Mouse (Mus musculus) NIH3T3 (cell line): ENCODE measurements at regions not wholly inside any gene's neighbourhood (a gene's known extent, or its start where the extent isn't known, plus 50 kb on each side); places are given as distances from the start of the nearest gene placed in this dataset.

Experiments used
- DNase-seq: peaks from one replicate; pipeline ENCODE4 v3.0.0-alpha.2; 2012; ENCODE audit warnings: low read depth

DNA sequence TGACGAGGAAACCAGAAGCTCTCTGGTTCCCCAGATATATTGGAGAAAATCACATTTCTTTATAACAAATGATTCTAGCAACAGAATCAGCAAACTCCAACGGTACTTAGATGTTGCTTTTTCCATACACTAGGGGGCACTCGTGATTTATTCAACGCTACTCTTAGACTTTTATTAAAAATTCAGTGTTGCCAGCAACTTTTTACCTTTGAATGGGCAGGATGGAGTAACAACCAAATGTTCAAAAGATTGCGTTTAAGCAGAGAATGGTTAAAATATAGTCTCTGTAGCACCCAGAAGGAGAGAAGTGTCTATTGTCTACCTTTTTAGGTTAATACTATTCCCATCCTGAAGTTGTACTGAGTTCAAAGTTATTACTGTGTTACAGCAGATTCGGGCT is 715.4 kb upstream of the Cblb start:
- DNase-seq: peak; percentile 73

DNA sequence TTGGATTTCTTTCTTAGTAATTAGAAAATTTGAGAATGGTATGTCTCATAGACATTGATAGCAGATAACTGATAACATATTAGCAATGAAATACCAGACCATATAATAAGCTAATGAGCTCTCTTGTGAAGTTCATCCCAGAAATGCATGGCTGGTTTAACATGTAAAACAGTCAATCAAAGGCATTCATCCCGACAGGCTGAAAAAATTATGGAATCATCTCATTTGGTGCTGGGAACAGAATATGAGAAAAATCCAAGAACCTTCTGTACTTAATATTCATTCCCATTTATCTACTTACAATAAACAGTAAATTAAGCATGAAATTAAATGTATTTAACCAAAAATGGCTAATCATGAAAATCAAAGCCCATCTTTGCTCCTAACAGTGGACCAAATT is 698.8 kb upstream of the Cblb start:
- no peak for DNase-seq

DNA sequence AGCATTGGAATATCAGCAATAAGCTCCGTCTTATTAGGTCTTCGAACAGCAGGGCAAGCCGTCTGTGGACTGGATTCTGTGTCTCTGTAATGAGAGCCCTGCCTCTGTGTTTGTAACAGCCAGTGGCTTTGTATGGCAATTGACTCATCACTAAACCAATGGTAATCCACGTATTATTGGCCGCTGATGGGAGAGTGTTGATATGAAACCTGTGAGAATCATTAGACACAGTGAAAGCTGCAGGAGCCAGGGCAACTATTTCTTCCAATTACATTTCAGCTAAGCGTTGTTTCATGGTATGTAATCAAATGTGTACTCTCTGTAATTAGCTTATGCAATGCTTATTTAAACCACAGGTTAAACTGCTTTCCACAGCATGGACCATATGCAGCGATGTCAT is 696.1 kb upstream of the Cblb start:
- DNase-seq: no peak

DNA sequence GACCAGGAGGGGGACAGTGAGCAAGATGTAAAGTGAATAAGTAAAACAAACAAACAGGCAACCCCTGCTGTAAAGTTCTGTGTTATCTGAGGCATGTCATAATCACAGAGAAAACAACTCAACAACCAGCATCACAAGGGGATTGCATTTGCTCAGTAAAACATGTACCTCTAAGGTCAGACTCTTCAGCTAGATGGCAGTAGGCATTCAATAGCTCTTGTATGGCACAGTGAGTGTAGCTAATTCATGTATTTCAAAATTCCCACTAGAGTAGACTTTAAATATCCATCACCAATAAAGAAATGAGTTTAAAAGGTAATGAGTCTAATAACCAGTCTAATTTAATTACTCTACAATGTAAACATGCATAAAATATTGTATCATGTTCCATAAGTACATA is 683.9 kb upstream of the Cblb start:
- no peak for DNase-seq

DNA sequence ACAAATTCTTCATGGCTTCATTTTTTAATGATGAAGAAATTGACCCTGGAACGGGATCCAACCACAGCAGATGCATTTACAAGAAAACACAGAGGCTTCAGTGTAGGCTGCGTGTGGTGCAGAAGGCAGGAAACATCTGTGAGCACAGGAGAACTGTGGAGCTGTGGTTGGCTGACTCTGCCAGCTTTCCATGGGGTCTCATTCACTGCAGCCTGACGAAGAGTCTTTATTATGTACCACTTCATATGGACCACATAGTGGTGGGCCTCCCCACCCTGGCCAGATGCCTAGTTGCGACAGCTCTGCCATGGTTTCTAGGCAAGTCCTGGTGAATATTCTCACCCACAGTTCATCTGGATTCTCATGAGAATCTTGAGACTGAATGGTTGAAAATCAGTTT is 678.9 kb upstream of the Cblb start:
- DNase-seq: no peak

DNA sequence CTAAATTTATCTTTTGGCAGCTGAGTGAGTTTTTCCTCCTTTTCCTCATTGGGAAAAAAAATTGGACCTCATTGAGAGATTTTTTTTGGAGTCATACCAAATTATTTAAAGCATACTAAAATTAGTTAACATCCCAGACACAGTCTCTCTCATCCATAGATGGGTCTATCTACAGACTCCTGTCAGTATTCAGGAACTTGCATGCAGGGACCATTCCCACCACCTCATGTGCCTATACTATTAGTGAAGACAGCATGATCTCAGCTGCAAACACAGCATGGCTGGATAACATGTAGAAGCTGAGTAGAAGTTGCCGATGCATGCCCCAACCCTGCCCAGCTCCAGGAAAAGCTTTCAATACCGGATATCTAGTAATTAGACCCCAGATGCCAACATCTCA is 677.2 kb upstream of the Cblb start:
- no peak for DNase-seq

DNA sequence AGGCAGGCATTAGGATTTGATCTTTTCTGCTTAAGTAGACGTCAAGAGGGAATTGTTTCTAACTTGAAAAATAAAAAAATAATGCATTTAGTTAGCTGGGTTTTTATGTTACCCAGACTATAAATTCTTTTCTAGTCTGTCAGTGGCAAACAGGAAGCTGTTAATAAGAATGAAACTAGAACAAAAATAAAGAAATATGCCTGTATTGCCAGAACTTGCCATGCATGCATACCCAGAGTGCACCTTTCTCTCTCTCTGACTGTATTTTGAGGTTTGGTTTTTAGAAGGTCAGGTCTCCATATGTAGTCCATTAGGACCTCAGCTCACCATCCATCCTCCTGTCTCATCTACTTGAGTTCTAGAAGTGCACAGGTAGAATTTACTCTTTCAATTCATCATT is 661.0 kb upstream of the Cblb start:
- no peak for DNase-seq

DNA sequence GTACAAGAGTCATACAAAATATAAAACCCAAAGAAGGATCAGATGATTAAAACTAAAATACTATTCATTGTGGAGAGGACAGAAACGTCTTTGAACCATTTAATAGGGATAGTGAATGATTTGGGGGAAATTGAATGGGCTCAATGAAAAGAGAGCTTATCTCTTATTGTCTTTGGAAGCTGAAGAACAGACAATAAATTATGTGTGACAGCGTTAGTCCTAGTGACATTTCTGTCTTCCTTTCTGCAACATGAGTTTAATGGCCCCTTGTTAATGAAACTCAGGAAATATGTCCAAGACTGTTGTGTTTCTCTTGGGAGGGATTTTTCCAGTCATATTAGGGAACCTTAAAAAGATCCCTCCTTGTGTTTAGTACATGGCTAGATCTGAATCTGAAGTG is 644.6 kb upstream of the Cblb start:
- DNase-seq: no peak

DNA sequence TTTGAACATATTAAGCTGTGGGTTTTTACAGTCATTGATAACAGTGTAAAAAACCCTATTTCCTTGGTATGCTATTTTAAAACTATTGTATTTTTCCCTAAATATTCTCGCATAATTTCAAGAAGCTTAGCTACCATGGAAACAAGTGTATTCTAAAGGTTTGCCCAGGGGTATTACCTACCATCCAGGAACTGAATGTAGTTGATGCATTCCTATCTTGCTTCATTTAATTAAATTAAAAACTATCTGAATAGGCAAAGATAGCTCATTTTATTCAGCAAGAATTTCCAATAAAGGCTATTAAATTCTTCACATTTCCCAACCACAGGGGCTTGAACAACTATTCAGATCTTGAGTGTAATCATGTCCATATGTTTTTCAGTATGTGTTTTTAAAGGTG is 643.5 kb upstream of the Cblb start:
- no peak for DNase-seq

DNA sequence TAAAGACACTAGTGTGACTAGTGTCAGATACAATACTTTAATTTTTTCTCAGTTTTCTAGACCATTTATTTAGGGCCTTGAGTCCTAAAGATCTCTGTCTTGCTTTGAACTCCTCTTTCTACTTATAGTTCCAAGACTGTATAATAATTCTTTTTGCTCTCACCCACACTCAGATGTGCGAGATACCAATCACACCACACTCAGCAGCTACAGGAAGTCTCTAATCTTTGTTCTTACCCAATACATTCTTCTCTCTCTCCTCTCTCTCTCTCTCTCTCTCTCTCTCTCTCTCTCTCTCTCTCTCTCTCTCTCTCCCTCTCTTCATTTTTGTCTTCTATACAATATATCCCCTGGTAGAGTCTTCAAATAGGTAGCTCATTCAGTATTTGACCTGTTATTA is 637.2 kb upstream of the Cblb start:
- no peak for DNase-seq
